Mouse (Mus musculus): Measurements from ENCODE around the gene Nos2.
"Not testable (repeated sequence)": the region's sequence is repeated elsewhere in the genome, so short reads cannot be mapped to it uniquely, and the experiment has no call there.

DNA sequence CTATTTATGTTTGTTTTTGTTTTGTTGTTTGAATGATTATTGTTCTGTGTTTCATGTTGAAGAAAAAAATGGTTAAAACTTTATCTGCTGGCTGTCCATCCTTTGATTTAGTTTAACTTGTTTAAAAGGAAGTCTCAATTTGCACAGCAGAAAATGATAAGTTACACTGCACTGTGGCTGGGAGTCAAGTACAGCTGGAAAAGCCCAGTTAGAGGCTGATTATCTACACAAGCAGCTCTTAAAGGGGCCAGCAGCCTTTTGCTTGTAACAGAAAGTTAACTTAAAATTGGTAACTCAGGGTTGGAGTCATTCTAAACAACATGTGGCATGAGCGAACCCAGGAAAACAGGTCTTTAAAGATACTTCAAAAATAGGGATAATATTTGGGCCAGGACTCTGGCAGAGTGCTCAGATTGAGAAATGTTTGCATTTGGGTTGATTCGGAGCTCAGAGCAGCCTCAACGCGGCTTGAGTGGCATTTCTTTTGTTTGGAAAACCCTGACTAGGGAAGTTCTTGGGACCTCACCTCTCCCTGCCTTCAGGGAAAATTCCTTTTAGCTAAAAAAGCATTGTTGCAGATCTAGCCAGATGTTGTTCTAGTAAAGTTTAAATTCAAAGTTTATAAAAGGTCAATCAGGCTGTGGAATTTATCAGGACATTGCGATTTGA, 70.4 kb downstream of the Nos2 start:
- not testable (repeated sequence) for TF ChIP-seq POLR2A (IDR thresholded peaks at IDR 0.05; ENCODE audit: insufficient read length, low read depth); TCF3 (IDR thresholded peaks at IDR 0.05; ENCODE audit: insufficient read length, low read depth); E2F4 (IDR thresholded peaks at IDR 0.05; ENCODE audit: insufficient read depth); POLR2AphosphoS2 (IDR thresholded peaks at IDR 0.05; ENCODE audit: insufficient read length, low read depth); USF1 (IDR thresholded peaks at IDR 0.05; ENCODE audit: low read depth); CEBPB (IDR thresholded peaks at IDR 0.05; ENCODE audit: insufficient read depth, poor library complexity, severe bottlenecking); MAX (IDR thresholded peaks at IDR 0.05; ENCODE audit: low read depth); TCF12 (IDR thresholded peaks at IDR 0.05; ENCODE audit: insufficient read depth, poor library complexity, severe bottlenecking)
